ENCODE assay signal across 11 mouse cellular contexts in the genomic region with DNA sequence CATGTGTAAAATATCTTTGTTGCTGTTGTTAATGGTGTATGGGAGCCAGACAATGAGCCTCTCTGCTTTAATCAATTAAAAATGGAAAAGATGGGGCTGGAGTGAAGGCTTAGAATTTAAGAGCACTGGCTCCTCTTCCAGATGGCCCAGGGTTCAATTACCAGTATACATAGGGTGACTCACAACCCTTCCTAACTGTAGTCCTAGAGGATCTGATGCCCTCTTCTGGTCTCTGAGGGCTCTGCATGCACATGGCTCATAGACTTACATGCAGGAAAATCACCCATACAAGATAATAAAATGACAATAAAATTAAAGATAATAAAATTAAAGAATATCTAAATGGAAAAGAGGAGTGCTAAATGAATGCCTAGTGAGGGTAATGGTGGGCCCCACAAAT. TPM values are rescaled to one million over a fixed set of nuclear protein-coding genes. Genes with fewer than 3 reads are reported as not detected.
A peak's percentile ranks its signal among the peaks of the same experiment; 100 is the strongest.
DNase-seq lines count a peak whose midpoint lies in the region; ATAC-seq and TF ChIP-seq lines count a peak whose summit lies in the region.
"Had no signal": no experiment of that assay in that cellular context is flagged by ENCODE, and none has a peak within 500 bp of the region (broad histone marks: within the 10 kb centered on the region; RNA-seq: fewer than 3 reads in every experiment).

No protein-coding gene starts in this region.

- peak; percentile 35 for DNase-seq in embryo, embryonic 10 days (ENCODE audit: low spot score)
- no peak for DNase-seq in embryo, embryonic 9.5 days (ENCODE audit: extremely low spot score)
- no peak for DNase-seq in liver, embryonic 14.5 days (ENCODE audit: low read depth in 3 of 3, low spot score in 3 of 3)
- DNase-seq in liver, embryonic 11.5 days (ENCODE audit: low spot score) = no peak
- DNase-seq in ES-CJ7 (ENCODE audit: low read depth, low spot score) = peak; percentile 59
- no peak for DNase-seq in cerebellum, adult 11-12 months
- DNase-seq in gastrocnemius, postnatal 25 days = no peak
- DNase-seq: kidney, adult 18-20 months had no signal

- H3K36me3 ChIP-seq in liver, embryonic 14.5 days (replicated peaks; ENCODE audit: control insufficient read depth, insufficient read depth, low read depth) = no peaks in the 10 kb centered on the region
- no peaks in the 10 kb centered on the region for H3K36me3 ChIP-seq in liver, embryonic 11.5 days (ENCODE audit: control insufficient read depth, insufficient read depth, low read length)
- no peaks in the 10 kb centered on the region for H3K36me3 ChIP-seq in liver, embryonic 16.5 days (ENCODE audit: control insufficient read depth, insufficient read depth)

- no peak overlapping the region for H3K27ac ChIP-seq in liver, embryonic 14.5 days
- no peak overlapping the region for H3K27ac ChIP-seq in liver, embryonic 11.5 days (ENCODE audit: low read depth, low read length)
- H3K27ac ChIP-seq in liver, embryonic 16.5 days (ENCODE audit: low read length) = peak overlapping the region; percentile 14

- TF ChIP-seq EP300 in liver, embryonic 14.5 days (IDR thresholded peaks at IDR 0.05; ENCODE audit: low read depth) = no peak

- H3K4me1 ChIP-seq in liver, embryonic 14.5 days (replicated peaks; ENCODE audit: control insufficient read depth in 2 of 2, insufficient read depth in 2 of 2, low read length in 1 of 2) = peaks cover 28 to 38% of the 10 kb centered on the region in 2 experiments
- H3K4me1 ChIP-seq in liver, embryonic 11.5 days (replicated peaks; ENCODE audit: control insufficient read depth, insufficient read depth, low read length) = peaks cover 9% of the 10 kb centered on the region; the same call in 1 of the 2 replicates
- H3K4me1 ChIP-seq in liver, embryonic 16.5 days (ENCODE audit: control insufficient read depth, low read depth, low read length) = peaks cover 31% of the 10 kb centered on the region

- no peak overlapping the region for H3K4me2 ChIP-seq in liver, embryonic 14.5 days (ENCODE audit: low read depth)
- H3K4me2 ChIP-seq in liver, embryonic 11.5 days = no peak overlapping the region
- H3K4me2 ChIP-seq in liver, embryonic 16.5 days (ENCODE audit: low read depth, low read length) = no peak overlapping the region

- no peak overlapping the region for H3K4me3 ChIP-seq in liver, embryonic 14.5 days (ENCODE audit: insufficient read depth in 1 of 2, low read depth in 2 of 2, low read length in 2 of 2)
- no peak overlapping the region for H3K4me3 ChIP-seq in liver, embryonic 11.5 days (ENCODE audit: low read depth, low read length)
- no peak overlapping the region for H3K4me3 ChIP-seq in liver, embryonic 16.5 days (ENCODE audit: low read depth, low read length)
- H3K4me3 ChIP-seq: myocyte had no signal

- peak; percentile 56; the same call in 1 of the 2 replicates for TF ChIP-seq CTCF in liver, embryonic 14.5 days (IDR thresholded peaks at IDR 0.05; ENCODE audit: low read depth)

- no peak for ATAC-seq in liver, embryonic 14.5 days (ENCODE audit: insufficient read depth)
- ATAC-seq in liver, embryonic 11.5 days (replicated peaks; ENCODE audit: low FRiP score) = no peak
- ATAC-seq in liver, embryonic 16.5 days (ENCODE audit: low read depth) = no peak

- H3K9me3 ChIP-seq in liver, embryonic 14.5 days (ENCODE audit: control insufficient read depth, low read length) = no peaks in the 10 kb centered on the region
- H3K9me3 ChIP-seq in liver, embryonic 11.5 days (ENCODE audit: control insufficient read depth, low read length) = no peaks in the 10 kb centered on the region
- H3K9me3 ChIP-seq in liver, embryonic 16.5 days (replicated peaks; ENCODE audit: control insufficient read depth, low read length) = no peaks in the 10 kb centered on the region

- H3K27me3 ChIP-seq in liver, embryonic 14.5 days (ENCODE audit: control insufficient read depth, insufficient read depth, low read length) = no peaks in the 10 kb centered on the region
- H3K27me3 ChIP-seq in liver, embryonic 11.5 days (replicated peaks; ENCODE audit: control insufficient read depth, insufficient read depth, low read length) = no peaks in the 10 kb centered on the region
- H3K27me3 ChIP-seq in liver, embryonic 16.5 days (ENCODE audit: control insufficient read depth, insufficient read depth, low read depth, low read length) = no peaks in the 10 kb centered on the region

- no peak overlapping the region for H3K9ac ChIP-seq in liver, embryonic 14.5 days (replicated peaks)
- no peak overlapping the region for H3K9ac ChIP-seq in liver, embryonic 11.5 days (ENCODE audit: low read depth, low read length)
- no peak overlapping the region for H3K9ac ChIP-seq in liver, embryonic 16.5 days (ENCODE audit: low read depth, low read length)

RNA-seq across cellular contexts. Expression of gene Lypd6b, which starts 11.8 kb away (rescaled TPM):
- 0.02 and 0.04 TPM in 2 replicates for polyA plus RNA-seq in liver, embryonic 14.5 days (2012; rRNA removed)
- polyA plus RNA-seq in liver, embryonic 14.5 days (2014; fragmentation: Nextera tagmentation; extraction: Ambion mirVana) = not detected in 2 replicates
- polyA plus RNA-seq in liver, embryonic 11.5 days (2014; fragmentation: Nextera tagmentation; extraction: Ambion mirVana) = 0.47 and 0.48 TPM in 2 replicates
- 0.04 TPM in 1 of 2 replicates, not detected in the other for polyA plus RNA-seq in liver, embryonic 16.5 days (2015; fragmentation: Nextera tagmentation; extraction: Ambion mirVana)
- total RNA-seq in gastrocnemius, postnatal 25 days (2021) = not detected
- total RNA-seq: gastrocnemius, adult 18-20 months had no signal

Comparison
In these comparisons a context has a peak if more than half of its experiments do, and no peak if none do; other contexts are left out.
1. DNase-seq: peak in embryo, embryonic 10 days (single experiment) and ES-CJ7 (single experiment); none in embryo, embryonic 9.5 days (single experiment), liver, embryonic 14.5 days (0 of 3), liver, embryonic 11.5 days (single experiment), cerebellum, adult 11-12 months (single experiment) and gastrocnemius, postnatal 25 days (single experiment).